Mouse (Mus musculus) megakaryocyte, embryonic 14.5 days (primary cell): Measurements from ENCODE around the gene Fzd7.

ENCODE experiments used
- FLI1 ChIP-seq: IDR thresholded peaks from 2 replicates; pipeline ENCODE4 v1.6.1; 2012; ENCODE audit warnings: low read length, inconsistent platforms, mixed read lengths
- GATA1 ChIP-seq: IDR thresholded peaks from 3 replicates; pipeline ENCODE4 v1.6.1; 2012; ENCODE audit warnings: mixed read lengths, low read length, inconsistent platforms, borderline replicate concordance

GRCm38 (mm10) chr1:59472368-59473180 lies 9.7 kb upstream of the Fzd7 start:
- TF ChIP-seq GATA1 (no peak), FLI1 (no peak)
